In genomic region chr3:107757365-107758129, GRCm38 (mm10) we compare ENCODE assay signal across 8 mouse cellular contexts. TPM values are rescaled to one million over a fixed set of nuclear protein-coding genes. Genes with fewer than 3 reads are reported as not detected.
DNase-seq lines count a peak whose midpoint lies in the region; ATAC-seq lines count a peak whose summit lies in the region.
"Had no signal": no experiment of that assay in that cellular context is flagged by ENCODE, and none has a peak within 500 bp of the region (broad histone marks: within the 10 kb centered on the region; RNA-seq: fewer than 3 reads in every experiment).

No protein-coding gene starts in this region.

- ATAC-seq in limb, embryonic 12.5 days (ENCODE audit: insufficient number of reproducible peaks, insufficient read depth, low FRiP score, low TSS enrichment, low read depth): no peak
- no peak for ATAC-seq in hindbrain, embryonic 16.5 days
- ATAC-seq in neural tube, embryonic 13.5 days (ENCODE audit: low read depth): no peak

- WGBS in limb, embryonic 12.5 days: 92% methylated on average over 5 of the region's 5 CpGs
- WGBS in limb, embryonic 10.5 days: 87% methylated on average over 5 of the region's 5 CpGs
- 60% methylated on average over 5 of the region's 5 CpGs for WGBS in hindbrain, embryonic 16.5 days
- WGBS in neural tube, embryonic 13.5 days: 84% methylated on average over 5 of the region's 5 CpGs

- peaks cover 29% of the 10 kb centered on the region; the same call in 1 of the 2 replicates for H3K36me3 ChIP-seq in limb, embryonic 12.5 days
- peaks cover 9% of the 10 kb centered on the region; the same call in 1 of the 2 replicates for H3K36me3 ChIP-seq in limb, embryonic 10.5 days
- no peaks in the 10 kb centered on the region for H3K36me3 ChIP-seq in hindbrain, embryonic 16.5 days (ENCODE audit: control insufficient read depth, insufficient read depth, low read length)
- peaks cover 2% of the 10 kb centered on the region; the same call in 1 of the 2 replicates for H3K36me3 ChIP-seq in neural tube, embryonic 13.5 days

- no peak overlapping the region for H3K4me3 ChIP-seq in limb, embryonic 12.5 days (replicated peaks)
- H3K4me3 ChIP-seq in limb, embryonic 10.5 days: no peak overlapping the region
- no peak overlapping the region for H3K4me3 ChIP-seq in hindbrain, embryonic 16.5 days (ENCODE audit: low read length)
- H3K4me3 ChIP-seq in neural tube, embryonic 13.5 days: peak overlapping the region; percentile 67; the same call in 1 of the 2 replicates

- H3K9ac ChIP-seq in limb, embryonic 12.5 days (replicated peaks): no peak overlapping the region
- no peak overlapping the region for H3K9ac ChIP-seq in hindbrain, embryonic 16.5 days (ENCODE audit: low read depth, low read length)
- H3K9ac ChIP-seq in neural tube, embryonic 13.5 days: no peak overlapping the region

- H3K4me2 ChIP-seq in limb, embryonic 12.5 days: peak overlapping the region; percentile 87; the same call in 1 of the 2 replicates
- H3K4me2 ChIP-seq in hindbrain, embryonic 16.5 days (ENCODE audit: low read length): peak overlapping the region; percentile 95
- peak overlapping the region; percentile 94; the same call in 1 of the 2 replicates for H3K4me2 ChIP-seq in neural tube, embryonic 13.5 days

- H3K27ac ChIP-seq in limb, embryonic 12.5 days: no peak overlapping the region
- no peak overlapping the region for H3K27ac ChIP-seq in limb, embryonic 10.5 days
- H3K27ac ChIP-seq in hindbrain, embryonic 16.5 days (ENCODE audit: low read depth, low read length): no peak overlapping the region
- H3K27ac ChIP-seq in neural tube, embryonic 13.5 days (replicated peaks): no peak overlapping the region

- DNase-seq in limb, embryonic 10.5 days (ENCODE audit: low spot score): no peak
- DNase-seq in cerebellum, adult 8-10 months: peak; percentile 62
- DNase-seq in retina, postnatal 1 day: no peak
- no peak for DNase-seq in lung, adult 18-20 months
- DNase-seq: thymus, postnatal 4 days had no signal

- no peaks in the 10 kb centered on the region for H3K9me3 ChIP-seq in limb, embryonic 12.5 days
- H3K9me3 ChIP-seq in limb, embryonic 10.5 days (replicated peaks): no peaks in the 10 kb centered on the region
- H3K9me3 ChIP-seq in hindbrain, embryonic 16.5 days (ENCODE audit: control insufficient read depth, low read length): no peaks in the 10 kb centered on the region
- H3K9me3 ChIP-seq in neural tube, embryonic 13.5 days: no peaks in the 10 kb centered on the region

- no peaks in the 10 kb centered on the region for H3K27me3 ChIP-seq in limb, embryonic 12.5 days
- H3K27me3 ChIP-seq in limb, embryonic 10.5 days (ENCODE audit: low read depth, poor library complexity, severe bottlenecking): peaks cover 39% of the 10 kb centered on the region
- no peaks in the 10 kb centered on the region for H3K27me3 ChIP-seq in hindbrain, embryonic 16.5 days (replicated peaks; ENCODE audit: control insufficient read depth, insufficient read depth, low read length)
- no peaks in the 10 kb centered on the region for H3K27me3 ChIP-seq in neural tube, embryonic 13.5 days

- peaks cover 27% of the 10 kb centered on the region for H3K4me1 ChIP-seq in limb, embryonic 12.5 days (replicated peaks)
- H3K4me1 ChIP-seq in limb, embryonic 10.5 days: peaks cover 30% of the 10 kb centered on the region
- peaks cover 25% of the 10 kb centered on the region for H3K4me1 ChIP-seq in hindbrain, embryonic 16.5 days (ENCODE audit: control insufficient read depth, insufficient read depth, low read depth, low read length)
- peaks cover 37% of the 10 kb centered on the region for H3K4me1 ChIP-seq in neural tube, embryonic 13.5 days (replicated peaks)

RNA-seq across cellular contexts. Expression of gene Csf1, which starts 2.7 kb away (rescaled TPM):
- polyA plus RNA-seq in limb, embryonic 12.5 days (2016; fragmentation: Nextera tagmentation; extraction: Ambion mirVana): 6.1 and 7.4 TPM in 2 replicates
- polyA plus RNA-seq in limb, embryonic 10.5 days (2016; fragmentation: Nextera tagmentation; extraction: Ambion mirVana): 3.4 and 4.6 TPM in 2 replicates
- polyA plus RNA-seq in hindbrain, embryonic 16.5 days (2015; fragmentation: Nextera tagmentation; extraction: Ambion mirVana): 8.0 and 9.8 TPM in 2 replicates
- polyA plus RNA-seq in neural tube, embryonic 13.5 days (2015; fragmentation: Nextera tagmentation; extraction: Ambion mirVana): 7.9 and 8.4 TPM in 2 replicates
